Mouse (Mus musculus): ENCODE measurements around the gene Hist2h3b.
"Not testable (repeated sequence)": the region's sequence is repeated elsewhere in the genome, so short reads cannot be mapped to it uniquely, and the experiment has no call there.

Gene Hist2h3b

DNA sequence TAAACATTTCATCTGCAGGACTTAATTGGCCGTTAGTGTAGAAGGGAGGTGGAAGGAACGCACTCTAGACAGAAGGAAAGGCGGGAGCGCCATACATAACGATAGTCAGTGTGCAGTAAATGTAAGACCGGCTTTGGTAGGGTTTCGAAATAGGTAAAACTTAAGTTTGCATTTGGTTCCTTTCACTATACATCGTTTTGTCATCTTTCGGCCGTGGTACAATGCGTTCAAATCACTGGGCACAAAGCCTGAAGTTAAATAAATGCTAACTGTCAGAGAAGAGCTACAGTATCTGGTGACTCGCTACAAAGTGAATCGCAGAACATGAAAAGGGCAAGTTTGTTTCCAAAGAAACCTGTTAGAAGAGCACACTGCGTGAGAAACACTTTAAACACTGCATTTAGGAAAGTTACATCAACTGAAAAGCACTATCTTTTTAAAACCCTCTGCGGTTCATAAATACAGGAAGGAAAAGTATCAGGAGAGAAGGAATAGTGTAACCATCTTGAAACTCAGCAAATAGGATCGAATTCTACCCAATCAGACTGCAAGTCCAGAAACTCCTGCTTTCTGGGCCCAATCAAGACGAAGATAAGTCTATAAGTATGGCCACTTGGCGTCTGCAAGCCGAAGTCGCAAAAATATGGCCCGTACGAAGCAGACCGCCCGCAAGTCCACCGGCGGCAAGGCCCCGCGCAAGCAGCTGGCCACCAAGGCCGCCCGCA lies at the start of gene Hist2h3b:
Gene Hist2h3b, plus strand, starts transcription at position 604 of the 725 bp plus-strand sequence.
- peak; percentile 78 for DNase-seq (ENCODE audit: low spot score)

DNA sequence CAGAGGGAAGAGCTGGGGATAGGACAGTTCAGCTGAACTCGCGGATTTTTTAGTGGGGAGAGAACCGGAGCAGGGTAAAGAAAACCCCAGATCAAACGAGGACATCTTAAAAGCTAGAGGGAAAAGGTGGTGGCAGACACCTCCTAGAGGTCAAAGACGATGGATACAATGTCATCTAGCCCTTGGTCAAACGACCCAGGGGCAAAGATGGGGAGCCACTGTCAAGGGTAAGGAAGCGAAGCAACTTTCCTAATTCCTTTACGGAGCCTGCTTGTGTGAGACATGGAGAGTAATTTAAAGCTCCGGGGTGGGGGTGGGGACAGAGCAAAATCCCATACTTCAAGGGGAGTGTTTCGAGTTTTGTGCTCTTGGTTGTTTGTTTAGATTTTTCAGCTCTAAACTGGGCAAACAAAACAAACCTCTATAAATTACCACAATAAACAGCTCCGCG lies 49.2 kb upstream of the Hist2h3b start:
- DNase-seq (ENCODE audit: low spot score) = no peak

DNA sequence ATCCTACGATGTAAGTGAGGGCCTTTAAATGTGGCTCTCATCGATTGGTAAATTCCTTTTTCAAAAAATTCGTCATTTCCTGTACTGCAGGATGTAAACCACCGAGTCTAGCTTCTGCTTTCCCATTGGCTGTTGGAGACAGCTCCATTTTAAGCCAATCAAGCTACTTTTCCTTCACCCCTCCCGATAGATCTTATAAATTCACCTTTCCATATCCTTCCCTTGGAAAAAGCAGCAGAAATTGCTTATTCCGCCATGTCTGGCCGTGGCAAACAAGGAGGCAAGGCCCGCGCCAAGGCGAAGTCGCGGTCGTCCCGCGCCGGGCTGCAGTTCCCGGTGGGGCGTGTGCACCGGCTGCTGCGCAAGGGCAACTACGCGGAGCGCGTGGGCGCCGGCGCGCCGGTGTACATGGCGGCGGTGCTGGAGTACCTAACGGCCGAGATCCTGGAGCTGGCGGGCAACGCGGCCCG lies 48.8 kb upstream of the Hist2h3b start, which contains the start of the genes Bola1 and Hist2h2ab:
Gene Bola1, minus strand, starts transcription at position 49 of the 470 bp plus-strand sequence.
Gene Hist2h2ab, plus strand, starts transcription at position 205 of the 470 bp plus-strand sequence.
- peak; percentile 84 for DNase-seq (ENCODE audit: low spot score)

DNA sequence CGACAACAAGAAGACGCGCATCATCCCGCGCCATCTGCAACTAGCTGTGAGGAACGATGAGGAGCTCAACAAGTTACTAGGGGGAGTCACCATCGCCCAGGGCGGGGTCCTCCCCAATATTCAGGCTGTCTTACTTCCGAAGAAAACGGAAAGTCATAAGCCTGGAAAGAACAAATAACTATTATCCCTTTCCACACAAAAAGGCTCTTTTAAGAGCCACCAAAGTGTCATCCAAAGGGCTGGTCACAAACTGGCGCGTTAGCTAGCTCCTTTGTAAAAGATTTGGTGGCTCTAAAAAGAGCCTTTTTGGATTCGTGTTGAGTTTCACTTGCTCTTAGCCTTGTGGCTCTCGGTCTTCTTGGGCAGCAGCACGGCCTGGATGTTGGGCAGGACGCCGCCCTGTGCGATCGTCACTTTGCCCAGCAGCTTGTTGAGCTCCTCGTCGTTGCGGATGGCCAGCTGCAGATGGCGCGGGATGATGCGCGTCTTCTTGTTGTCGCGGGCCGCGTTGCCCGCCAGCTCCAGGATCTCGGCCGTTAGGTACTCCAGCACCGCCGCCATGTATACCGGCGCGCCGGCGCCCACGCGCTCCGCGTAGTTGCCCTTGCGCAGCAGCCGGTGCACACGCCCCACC lies 48.2 kb upstream of the Hist2h3b start:
- DNase-seq (ENCODE audit: low spot score) = not testable (repeated sequence)

DNA sequence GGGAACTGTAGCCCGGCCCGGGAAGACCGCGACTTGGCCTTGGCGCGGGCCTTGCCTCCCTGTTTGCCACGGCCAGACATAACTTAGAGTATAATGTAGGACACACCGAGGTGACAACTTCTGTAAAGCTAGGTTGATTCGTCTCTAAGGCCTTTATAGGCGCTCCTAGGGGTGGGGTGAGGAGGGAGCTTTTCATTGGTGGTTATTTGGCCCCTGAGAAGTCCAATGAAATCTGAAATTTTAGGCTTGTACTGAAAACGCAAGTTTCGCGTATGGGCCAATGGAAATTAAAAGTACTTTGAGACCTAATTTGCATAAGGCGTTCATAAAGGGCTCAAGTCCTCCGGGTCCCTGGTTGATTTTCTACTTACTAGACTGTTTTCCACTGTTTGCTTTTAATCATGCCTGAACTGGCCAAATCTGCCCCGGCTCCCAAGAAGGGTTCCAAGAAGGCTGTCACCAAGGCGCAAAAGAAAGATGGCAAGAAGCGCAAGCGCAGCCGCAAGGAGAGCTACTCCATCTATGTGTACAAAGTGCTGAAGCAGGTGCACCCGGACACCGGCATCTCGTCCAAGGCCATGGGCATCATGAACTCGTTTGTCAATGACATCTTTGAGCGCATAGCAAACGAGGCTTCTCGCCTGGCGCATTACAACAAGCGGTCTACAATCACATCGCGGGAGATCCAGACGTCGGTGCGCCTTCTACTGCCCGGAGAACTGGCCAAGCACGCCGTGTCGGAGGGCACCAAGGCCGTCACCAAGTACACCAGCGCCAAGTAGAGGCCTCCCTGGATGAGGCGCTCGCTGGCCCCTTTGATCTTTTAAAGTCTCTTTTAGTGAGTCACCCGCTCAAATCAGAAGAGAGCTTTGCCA lies 47.5 kb upstream of the Hist2h3b start, which contains the start of the genes Hist2h2ac and Hist2h2be:
Gene Hist2h2ac, minus strand, starts transcription at position 116 of the 875 bp plus-strand sequence.
Gene Hist2h2be, plus strand, starts transcription at position 355 of the 875 bp plus-strand sequence.
- DNase-seq (ENCODE audit: low spot score) = peak; percentile 95

DNA sequence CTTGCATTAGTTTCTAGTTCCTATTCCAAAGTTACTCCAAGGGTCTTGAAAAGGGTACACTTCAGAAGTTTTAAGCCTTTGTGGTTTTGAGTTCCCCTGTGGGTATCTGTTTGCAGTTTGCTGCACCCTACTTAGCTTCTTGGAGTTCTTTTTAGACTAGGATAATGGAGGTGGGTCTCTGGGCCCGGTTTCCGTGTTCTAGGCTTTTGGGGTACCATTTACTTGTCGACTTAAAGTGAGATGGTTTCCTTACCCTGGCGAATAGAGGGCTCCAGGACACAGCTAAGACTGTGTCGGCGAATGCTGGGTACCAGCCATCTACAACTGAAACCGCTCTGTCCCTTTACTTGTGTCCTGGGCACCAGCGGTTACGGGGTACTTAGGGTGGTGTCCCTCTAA lies 46.8 kb upstream of the Hist2h3b start:
- DNase-seq (ENCODE audit: low spot score) = no peak

DNA sequence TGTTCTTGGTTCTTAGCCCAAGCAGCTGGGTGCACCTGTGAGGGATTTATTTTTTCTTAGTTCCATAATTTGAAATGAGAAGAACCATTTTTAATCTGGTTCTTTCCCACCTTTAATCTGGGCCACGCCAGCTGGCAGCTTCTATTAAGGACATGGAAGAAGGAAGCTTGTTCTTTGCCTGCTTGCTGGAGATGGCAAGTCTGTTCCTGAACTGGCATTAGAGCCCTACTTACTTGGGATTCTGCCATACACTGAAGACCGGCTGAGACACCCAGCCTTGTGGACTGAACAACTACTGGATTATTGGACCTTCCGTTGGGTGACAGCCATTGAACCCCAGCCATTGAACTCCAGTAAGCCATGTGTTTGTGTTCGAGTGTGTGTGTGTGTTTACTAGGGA lies 45.7 kb upstream of the Hist2h3b start:
- no peak for DNase-seq (ENCODE audit: low spot score)

DNA sequence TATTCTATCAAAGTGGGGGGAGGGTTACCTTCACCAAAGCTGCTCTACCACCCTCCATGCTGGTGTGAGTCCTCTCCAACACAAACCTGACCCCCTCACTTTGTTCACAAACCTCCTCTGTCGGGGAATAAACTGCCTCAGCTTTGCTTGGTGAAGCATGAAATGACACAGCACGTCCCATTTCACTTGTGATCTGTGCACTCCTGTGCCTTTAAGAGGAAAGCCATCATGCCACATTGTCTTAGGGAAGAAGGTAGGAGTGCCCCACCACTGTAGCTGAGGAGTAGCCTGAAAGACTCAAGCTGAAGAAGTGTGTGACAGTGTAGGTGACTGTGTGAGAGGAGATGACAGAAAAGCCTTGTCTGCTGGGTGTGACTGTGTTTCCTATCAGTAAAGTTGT lies 43.0 kb upstream of the Hist2h3b start:
- DNase-seq (ENCODE audit: low spot score) = no peak

DNA sequence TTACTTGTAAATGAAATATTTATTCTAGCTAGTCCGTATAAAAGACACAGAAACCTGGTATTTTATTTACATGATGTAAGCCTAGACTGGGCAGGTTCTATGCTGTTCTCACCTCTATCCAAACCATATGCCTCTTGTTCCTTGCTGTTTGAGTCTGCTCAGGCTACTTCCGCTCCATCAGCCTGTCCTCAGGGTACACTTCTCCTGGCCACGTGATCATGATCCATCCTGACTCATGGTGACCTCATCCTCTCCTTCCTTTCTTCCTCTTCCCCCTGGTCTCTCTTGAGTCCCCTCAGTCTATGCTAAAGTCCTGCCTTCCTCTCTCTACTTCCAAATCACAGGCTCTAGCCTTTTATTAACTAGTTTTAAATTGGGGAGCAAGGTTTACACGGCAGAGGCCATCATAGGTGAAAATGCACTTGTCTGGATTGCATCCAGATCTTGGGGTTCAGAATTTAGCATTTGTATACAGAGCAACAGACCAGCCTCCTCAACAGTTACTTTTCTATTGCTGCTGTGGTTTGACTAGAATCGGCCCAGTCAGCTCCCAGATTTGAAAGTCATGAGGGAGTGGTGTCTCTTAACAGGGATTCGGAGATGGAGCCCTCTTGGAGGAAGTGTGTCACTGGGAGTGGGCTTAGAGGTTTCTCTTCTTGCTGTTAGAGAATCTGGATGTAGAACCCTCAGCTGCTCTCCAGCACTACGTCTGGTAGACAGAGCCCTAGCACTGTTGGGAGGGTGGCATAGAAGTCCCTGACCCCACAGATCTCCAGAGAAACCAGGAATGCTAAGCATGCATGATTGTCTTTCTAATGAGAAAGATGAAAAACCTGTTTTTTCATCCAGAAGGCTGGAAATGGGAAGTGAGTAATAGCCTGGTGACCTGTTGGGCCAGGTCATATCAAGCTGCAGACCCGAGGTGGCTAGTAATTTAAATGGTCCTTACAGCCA lies 41.5 kb upstream of the Hist2h3b start:
- no peak for DNase-seq (ENCODE audit: low spot score)

DNA sequence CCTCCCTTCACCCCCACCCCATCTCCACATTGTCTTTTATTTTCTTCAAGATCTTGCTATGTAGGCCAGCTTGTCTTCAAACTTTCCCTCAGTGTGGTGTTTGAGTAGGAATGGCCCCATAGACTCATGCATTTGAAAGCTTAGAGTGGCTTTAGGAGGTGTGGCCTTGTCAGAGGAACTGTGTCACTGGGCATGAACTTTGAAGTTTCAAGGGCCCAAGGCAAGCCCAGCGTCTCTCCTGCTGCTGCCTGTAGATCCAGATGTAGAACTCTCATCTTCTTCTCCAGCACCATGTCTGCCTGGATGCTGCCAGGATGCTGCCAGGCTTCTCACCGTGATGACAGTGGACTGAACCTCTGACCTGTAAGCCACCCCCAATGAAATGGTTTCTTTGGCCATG lies 39.6 kb upstream of the Hist2h3b start:
- DNase-seq (ENCODE audit: low spot score) = no peak

DNA sequence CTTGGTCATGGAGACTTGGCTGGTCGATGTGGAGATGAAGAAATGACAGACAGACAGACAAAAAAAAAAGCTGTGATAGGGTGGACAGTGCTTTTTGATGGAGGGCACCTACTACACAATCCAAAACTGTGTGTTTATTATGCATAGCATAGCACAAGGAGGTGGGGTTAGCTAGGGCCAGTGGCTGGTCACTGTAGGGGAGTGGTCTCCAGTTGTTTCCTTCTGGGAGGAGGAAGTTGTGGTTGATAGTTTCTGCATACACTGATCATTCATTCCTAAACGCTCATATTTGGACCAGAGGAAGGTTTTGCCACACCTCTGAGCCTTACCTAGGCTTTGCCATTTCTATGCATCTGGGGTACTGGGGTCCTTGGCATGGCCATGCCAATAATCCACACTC lies 38.0 kb upstream of the Hist2h3b start:
- DNase-seq (ENCODE audit: low spot score) = no peak

DNA sequence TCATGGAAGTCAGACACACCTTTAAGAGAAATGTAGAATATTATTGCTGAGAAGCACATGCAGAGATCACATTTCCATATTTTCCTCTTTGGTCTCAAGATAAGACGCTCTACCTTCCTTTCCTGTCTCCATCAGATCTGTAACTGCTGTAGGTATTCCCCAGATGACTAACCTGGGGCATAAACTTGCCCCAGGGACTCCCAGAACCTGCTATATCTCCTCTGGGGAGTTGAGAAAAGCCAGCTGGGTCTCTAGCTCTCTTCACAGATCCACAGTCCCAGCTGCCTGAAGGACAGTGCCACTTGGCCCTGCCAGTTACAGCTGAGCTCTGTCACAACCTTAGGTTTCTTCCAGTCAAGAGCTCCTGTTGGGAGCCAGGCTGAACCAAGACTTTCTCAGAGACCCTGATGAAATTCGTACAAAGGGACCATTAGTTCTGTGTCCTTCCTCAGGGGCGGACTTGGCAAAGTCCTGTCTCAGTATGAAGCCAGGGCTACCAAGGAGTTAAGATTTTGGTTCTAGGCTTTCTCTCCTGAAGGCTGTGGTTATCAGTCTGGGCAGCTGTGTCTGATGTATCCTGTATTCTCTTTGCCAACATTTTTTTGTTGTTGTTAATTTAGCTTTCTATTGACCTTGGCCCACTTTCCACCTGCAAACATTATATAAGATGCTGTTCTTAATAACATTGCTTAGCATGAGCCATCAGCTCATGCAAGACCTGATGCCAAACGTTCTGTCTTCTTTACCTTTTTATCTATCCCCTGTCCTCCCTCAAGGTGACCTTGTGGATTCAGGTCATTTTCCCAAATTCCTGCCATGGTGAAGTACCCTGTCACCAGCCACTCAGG lies 37.3 kb upstream of the Hist2h3b start:
- no peak for DNase-seq (ENCODE audit: low spot score)

DNA sequence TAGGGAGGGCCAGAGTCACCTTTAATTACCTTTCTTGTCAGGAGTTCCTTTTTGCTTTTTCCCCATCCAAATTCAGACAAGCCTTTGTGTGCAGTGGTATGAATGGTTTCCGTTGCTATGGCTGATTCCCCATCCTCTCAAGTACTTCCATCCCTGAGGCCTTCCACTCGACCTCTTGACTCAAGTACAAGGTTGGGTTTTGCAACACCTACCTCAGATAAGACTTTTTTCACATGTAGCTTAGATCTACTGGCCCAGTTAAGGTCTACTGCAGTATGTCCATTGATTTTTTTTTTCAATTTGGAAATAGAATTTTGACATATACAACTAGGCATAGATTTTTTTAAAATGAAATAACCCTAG lies 36.7 kb upstream of the Hist2h3b start:
- no peak for DNase-seq (ENCODE audit: low spot score)

DNA sequence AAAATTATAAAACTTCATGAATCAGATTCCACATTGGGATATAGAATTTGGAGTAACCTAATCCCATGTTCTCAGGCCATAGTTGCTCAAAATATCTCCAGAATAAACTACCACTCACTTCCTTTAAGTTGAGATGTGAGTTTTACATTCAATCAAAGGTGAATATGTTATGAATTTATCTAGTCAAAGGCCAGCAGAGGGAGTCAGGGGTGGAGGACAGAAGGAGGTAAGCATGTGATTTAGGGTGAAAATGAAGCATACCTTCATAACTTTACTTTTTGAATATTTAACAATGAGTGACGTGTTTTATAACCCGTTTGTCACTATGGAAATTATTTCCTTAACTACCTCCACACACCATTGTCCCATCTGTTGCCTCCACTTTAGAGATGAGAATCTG lies 33.5 kb upstream of the Hist2h3b start:
- no peak for DNase-seq (ENCODE audit: low spot score)

DNA sequence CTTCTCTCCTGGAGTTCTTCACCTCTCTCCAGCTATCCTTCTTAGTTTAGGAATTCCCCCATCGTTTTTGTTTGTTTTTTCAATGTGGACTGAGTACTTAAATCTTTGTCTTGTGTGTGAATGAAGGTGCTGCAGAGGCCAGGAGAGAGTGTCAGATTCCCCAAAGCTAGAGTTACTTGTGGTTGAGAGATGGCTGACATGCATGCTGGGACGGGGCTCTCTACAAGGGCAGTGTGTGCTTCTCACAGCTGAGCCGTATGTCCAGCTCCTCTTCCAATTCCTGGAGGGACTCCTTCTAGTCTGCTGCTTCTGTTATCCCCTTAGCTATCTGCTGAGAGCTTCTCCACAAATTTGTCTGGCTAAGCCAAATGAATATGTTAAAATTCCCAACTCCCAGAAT lies 32.6 kb upstream of the Hist2h3b start:
- DNase-seq (ENCODE audit: low spot score) = no peak

DNA sequence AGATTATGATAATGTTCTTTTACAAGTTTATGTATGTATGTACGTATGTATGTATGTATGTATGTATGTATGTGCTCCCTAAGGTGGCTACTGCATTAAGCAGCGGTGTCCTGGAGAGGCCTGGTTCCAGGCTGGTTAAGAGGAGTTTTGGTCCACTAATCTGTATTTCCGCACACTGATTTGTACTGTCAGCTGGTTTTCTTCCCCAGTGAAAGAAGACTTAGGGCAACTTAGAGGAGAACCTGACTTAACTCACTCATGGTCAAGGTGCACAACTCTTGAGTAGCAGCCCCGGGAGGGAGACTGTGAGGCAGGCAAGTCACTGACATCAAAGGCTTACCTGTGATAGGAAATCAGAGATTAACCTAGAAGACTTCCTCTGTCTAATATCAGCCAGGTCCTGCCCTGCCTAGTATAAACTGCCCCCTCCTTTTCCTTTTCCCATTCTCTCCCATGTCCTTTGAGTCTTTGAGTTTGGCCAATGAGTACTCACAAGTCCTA lies 31.6 kb upstream of the Hist2h3b start:
- no peak for DNase-seq (ENCODE audit: low spot score)

DNA sequence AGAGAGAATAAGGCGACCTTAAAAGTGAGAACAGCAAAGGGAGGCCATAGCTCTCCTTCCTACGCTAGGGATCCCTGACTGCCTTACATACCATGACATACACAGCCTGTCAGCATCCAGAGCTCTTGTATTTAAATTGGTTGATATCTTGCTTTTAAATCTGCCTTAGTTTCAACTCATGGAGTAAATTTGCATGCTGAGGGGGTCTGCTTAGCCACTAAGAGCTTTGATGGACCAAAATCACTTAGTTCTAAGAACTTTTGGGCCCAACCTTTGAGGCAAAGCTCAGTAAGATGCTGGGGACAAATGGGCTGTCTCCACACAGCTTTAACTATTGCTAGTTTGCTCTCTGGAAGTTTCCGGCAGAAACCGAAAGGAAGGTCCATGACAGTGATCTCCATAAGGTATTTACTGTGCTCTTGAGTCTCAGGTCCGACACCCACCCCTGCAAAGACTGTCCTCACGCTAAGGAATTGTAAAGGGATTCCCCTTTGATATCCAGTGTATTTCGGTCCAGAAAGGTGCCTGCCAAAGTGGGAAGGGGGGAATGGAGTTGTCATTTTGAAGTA lies 31.0 kb upstream of the Hist2h3b start:
- DNase-seq (ENCODE audit: low spot score) = no peak

DNA sequence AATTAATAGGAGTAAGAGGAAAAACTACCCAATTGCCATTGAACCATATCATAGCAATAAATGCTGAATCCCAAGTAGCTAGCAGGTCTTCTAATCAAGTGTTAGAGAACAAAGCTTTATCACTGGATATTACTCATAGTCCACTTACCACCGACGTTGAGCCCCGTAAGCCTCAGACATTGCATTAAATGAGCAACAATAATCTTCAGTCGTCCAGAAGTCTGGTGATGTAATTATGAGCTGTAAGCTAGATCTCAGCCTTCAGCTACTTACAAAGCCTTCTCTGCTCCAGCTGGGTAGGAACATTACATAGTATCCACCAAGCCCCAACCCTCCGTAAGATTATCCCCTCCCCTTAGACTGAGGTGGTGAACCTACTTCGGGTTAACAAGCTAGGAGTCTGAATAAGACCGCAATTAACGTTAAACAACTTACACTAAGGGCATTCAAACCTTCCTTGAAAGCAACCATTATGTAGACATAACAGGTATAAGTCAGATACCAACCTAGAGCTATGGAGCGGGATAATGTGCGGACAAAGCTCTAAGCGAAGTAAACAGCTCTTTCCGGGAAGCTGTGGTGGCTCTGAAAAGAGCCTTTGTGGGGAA lies 30.4 kb upstream of the Hist2h3b start:
- no peak for DNase-seq (ENCODE audit: low spot score)

All from layer of hippocampus, adult 9-10 months (tissue).